Mouse (Mus musculus): ENCODE data around the gene Ap2s1. TPM values are rescaled to one million over a fixed set of nuclear protein-coding genes. Genes with fewer than 3 reads are reported as not detected.
A peak's percentile ranks its signal among the peaks of the same experiment; 100 is the strongest.
"Not testable (repeated sequence)": the region's sequence is repeated elsewhere in the genome, so short reads cannot be mapped to it uniquely, and the experiment has no call there.

The Ap2s1 gene
- polyA plus RNA-seq, 1 experiment from 2014 or later = 230 TPM

DNA sequence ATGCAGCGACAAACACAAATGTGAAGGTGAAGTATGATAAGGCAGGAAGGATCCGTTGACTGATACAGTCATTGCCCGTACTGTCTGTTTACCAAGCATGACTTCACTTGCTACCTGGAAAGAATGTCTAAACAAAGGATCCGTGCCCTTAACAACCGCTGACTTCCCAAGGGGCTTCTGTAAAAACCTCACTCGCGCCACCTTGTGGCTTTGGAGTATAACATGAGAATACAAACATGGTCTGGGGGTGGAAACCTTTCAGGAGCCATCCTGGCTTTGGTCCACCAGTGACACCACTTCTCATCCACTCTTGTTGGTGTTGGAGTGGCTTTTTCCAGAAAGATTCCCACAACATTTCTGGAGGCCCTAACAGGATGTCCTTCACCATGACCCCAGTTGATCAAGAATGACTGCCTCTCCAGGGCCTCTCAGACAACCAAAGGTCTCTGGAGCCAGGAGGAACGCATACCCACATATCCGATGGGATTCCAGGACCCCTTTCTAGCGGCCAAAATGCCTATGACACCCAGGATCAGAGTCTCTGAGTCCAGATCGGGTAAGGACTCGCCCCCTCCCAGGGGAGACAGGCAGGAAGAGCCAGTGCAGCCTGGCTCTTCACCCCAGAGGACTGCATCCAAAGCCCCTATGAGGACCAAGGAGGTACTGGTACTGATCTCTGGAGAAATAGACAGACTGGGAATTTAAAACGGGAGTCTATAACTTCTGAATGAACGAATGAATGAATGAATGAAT lies 9.4 kb upstream of the Ap2s1 start:
- Histone ChIP-seq H3K9me3 (replicated peaks) (no peaks in the 10 kb centered on the region), H3K27ac (no peak overlapping the region), H3K4me2 (peak overlapping the region; percentile 44), H3K4me1 (peaks cover 18% of the 10 kb centered on the region), H3K9ac (0 out of 2 replicates have a peak overlapping the region, but pooled peaks have one; percentile 13), H3K27me3 (replicated peaks) (peaks cover 4% of the 10 kb centered on the region; the same call in 1 of the 2 replicates), H3K4me3 (peak overlapping the region; percentile 6; the same call in 1 of the 2 replicates), H3K36me3 (no peaks in the 10 kb centered on the region)
- WGBS (ENCODE audit: insufficient replicate concordance) = 20% methylated on average over 14 of the region's 14 CpGs
- no peak for ATAC-seq

DNA sequence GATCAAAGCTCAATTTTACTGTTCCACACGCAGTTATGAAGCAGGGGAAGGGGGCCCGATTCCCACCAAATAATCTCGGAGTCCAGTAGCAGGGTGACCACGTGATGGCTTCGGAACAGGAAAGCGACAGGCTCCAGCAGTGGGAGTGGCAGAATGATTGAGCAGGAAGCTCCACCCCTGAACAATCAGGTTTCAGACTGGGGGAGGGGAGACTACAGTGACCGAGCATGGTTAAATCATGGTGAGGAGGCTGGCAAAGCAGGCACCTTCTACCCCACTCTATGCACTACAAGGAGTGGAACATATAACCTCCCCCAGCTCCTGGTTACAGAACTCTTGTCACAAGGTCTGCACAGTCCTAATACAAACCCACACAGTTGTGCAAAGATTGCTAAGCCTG lies 8.6 kb upstream of the Ap2s1 start:
- peak; percentile 46 for ATAC-seq
- not testable (repeated sequence) for H3K36me3 ChIP-seq; H3K27me3 ChIP-seq (replicated peaks); H3K9ac ChIP-seq; H3K9me3 ChIP-seq (replicated peaks); H3K27ac ChIP-seq
- WGBS (ENCODE audit: insufficient replicate concordance) = 0% methylated on average over 7 of the region's 7 CpGs
- peak overlapping the region; percentile 6; the same call in 1 of the 2 replicates for H3K4me3 ChIP-seq
- H3K4me2 ChIP-seq = peak overlapping the region; percentile 44
- peaks cover 18% of the 10 kb centered on the region for H3K4me1 ChIP-seq

DNA sequence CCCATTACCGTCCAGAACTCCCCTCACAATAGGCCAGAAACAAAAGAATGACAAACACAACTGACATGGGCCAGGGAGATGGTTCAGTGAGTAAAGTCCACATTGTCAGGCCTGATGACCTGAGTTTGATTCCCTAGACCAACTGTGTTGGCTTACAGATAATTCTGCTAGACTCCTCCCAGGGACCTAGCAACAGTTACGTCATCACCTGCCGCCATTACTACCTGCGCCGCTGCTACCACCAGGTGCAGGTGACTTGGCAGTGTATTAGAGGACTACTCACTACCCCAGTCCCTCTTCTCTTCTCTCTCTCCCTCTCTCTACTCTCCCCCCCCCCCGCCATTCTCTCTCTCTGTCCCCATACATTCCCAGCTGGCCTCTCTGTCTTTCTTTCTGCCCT lies 7.4 kb upstream of the Ap2s1 start:
- Histone ChIP-seq H3K27ac (no peak overlapping the region), H3K4me1 (peaks cover 18% of the 10 kb centered on the region), H3K9me3 (replicated peaks) (no peaks in the 10 kb centered on the region), H3K4me2 (no peak overlapping the region), H3K9ac (no peak overlapping the region), H3K27me3 (replicated peaks) (no peaks in the 10 kb centered on the region; the same call in 1 of the 2 replicates), H3K4me3 (no peak overlapping the region), H3K36me3 (no peaks in the 10 kb centered on the region)
- 84% methylated on average over 5 of the region's 6 CpGs for WGBS (ENCODE audit: insufficient replicate concordance)
- no peak for ATAC-seq

DNA sequence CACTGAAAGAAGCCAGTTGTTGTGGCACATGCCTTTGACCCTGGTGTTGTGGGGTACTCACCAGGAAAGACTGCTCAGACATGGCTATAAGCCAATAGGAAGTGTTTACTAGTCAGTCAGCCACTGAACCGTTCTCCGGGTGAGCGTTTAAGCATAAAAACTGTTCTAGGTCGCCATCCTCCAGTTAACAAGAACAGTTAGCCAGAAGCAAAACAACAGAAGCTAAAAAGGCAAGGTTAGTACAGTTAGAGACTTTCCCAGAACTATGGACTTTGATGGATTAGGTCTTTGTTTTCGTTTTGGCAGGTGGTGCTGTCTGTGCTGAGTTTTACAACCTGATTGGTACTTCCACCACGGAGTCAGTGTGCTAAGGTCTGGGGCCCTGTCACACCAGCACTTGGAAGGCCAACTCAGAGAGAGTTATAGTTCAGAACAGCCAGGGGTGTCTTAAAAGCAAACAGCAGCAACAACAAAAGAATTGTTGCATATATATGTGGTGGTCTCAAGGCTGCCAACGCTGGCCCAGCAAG lies 6.3 kb upstream of the Ap2s1 start:
- Histone ChIP-seq H3K9ac (no peak overlapping the region), H3K27ac (no peak overlapping the region), H3K4me1 (peaks cover 18% of the 10 kb centered on the region), H3K36me3 (no peaks in the 10 kb centered on the region), H3K4me2 (no peak overlapping the region), H3K4me3 (no peak overlapping the region), H3K9me3 (replicated peaks) (no peaks in the 10 kb centered on the region), H3K27me3 (replicated peaks) (no peaks in the 10 kb centered on the region; the same call in 1 of the 2 replicates)
- ATAC-seq = no peak
- 67% methylated on average over 7 of the region's 7 CpGs for WGBS (ENCODE audit: insufficient replicate concordance)

DNA sequence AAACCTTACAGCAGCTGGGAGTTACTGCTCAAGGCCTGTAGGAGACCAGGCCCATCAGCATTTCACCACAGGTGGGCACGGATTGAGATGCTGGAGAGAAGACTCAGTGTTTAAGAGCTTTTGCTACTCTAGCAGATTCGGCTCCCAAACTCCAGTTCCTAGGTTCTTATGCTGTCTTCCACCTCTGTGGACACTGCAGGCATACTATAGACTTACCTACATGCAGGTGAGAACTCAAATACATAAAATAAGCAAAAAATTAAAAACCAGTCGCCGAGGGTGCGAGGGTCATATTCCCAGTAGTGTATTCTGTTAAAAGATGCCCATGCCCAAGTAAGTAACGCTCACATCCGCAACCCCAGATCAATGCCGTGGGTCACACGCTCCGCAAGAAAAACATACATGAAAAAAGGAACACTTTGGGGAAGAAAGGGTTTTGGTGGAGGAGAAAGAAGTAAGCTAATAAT lies 571 bp upstream of the Ap2s1 start:
- Histone ChIP-seq H3K27me3 (replicated peaks) (no peaks in the 10 kb centered on the region), H3K4me2 (peak overlapping the region; percentile 82), H3K9ac (peak overlapping the region; percentile 55), H3K27ac (no peak overlapping the region), H3K4me3 (peak overlapping the region; percentile 83), H3K4me1 (peaks cover 32% of the 10 kb centered on the region), H3K36me3 (peaks cover 20% of the 10 kb centered on the region), H3K9me3 (replicated peaks) (no peaks in the 10 kb centered on the region)
- no peak for ATAC-seq
- WGBS (ENCODE audit: insufficient replicate concordance) = 34% methylated on average over 10 of the region's 10 CpGs

DNA sequence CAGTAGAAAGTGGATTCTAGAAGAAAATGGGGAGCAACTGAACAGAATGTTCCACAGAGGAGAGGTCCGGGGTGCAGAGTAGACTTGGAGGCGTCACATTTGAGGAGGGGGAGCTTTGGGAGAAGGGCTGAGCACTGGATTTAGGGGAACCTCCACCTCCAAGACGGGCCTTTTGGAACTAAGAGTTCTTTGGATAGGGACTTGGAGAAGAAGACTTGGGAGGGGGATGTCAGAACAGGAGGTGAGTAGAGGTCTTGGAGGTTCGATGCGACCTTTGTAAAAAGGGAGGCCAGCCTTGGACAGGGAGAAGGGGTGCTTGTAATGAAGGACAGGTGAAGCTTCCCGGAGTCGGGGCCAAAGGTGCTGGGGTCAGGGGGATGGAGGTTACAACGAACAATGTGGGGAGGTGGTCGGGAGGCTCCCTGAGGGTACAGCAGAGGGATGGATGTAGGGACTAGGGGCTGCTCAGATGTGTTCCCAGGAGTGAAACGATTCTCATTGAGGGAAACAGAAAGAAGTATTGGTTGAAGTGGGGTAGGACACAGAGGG lies 920 bp downstream of the Ap2s1 start:
- Histone ChIP-seq H3K27ac (peak overlapping the region; percentile 67), H3K4me2 (peak overlapping the region; percentile 82), H3K27me3 (replicated peaks) (no peaks in the 10 kb centered on the region), H3K4me3 (peak overlapping the region; percentile 83), H3K4me1 (peaks cover 32% of the 10 kb centered on the region), H3K36me3 (peaks cover 35% of the 10 kb centered on the region), H3K9ac (peak overlapping the region; percentile 89), H3K9me3 (replicated peaks) (no peaks in the 10 kb centered on the region)
- no peak for ATAC-seq
- WGBS (ENCODE audit: insufficient replicate concordance) = 33% methylated on average over 10 of the region's 10 CpGs

DNA sequence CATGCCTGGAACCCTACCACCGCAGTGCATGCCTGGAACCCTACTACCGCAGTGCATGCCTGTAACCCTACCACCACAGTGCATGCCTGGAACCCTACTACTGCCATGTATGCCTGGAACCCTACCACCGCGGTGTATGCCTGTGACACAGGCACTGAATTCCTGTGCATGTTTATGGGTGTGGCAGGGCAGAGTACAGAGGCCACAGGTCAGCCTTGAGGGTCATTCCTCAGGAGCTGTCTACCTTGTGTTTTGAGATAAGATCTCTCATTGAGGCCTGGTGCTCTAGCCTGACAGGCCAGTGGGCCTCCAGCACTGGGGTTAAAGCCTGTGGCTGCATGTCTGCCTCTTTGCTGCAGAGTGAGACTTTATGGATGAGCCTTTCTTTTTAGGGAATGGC lies 7.2 kb downstream of the Ap2s1 start:
- ATAC-seq = no peak
- H3K36me3 ChIP-seq = peaks cover 91% of the 10 kb centered on the region

DNA sequence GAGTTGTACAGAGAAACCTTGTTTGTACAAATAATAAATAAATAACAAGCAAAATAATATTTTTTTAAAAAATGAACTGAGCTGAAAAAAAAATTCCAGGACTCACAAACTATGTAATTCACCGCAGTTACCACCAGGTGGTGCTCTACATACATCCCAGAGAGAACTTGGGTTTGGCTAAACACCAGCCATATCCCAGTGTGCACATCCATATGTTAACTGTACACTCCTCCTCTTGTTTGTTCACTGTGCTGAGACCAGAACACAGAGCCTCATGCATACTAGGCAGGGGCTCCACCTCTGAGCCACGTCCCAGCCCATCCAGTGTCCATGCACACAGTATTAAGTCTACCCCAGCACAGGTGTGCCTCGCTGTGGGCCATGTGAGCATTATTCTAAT lies 7.9 kb downstream of the Ap2s1 start:
- no peaks in the 10 kb centered on the region for H3K27me3 ChIP-seq (replicated peaks)
- no peak overlapping the region for H3K27ac ChIP-seq
- H3K9me3 ChIP-seq (replicated peaks) = no peaks in the 10 kb centered on the region
- no peak overlapping the region for H3K9ac ChIP-seq
- 51% methylated on average over 3 of the region's 3 CpGs for WGBS (ENCODE audit: insufficient replicate concordance)
- H3K4me2 ChIP-seq = no peak overlapping the region
- H3K4me1 ChIP-seq = peaks cover 10% of the 10 kb centered on the region; the same call in 1 of the 2 replicates
- 0 out of 2 replicates have a peak, but pooled peaks have one; percentile 33 for ATAC-seq
- H3K4me3 ChIP-seq = no peak overlapping the region
- H3K36me3 ChIP-seq = peaks cover 85% of the 10 kb centered on the region

More for the DNA sequence above, 7.2 kb downstream of the Ap2s1 start:
- Histone ChIP-seq H3K27me3 (replicated peaks) (no peaks in the 10 kb centered on the region), H3K4me3 (no peak overlapping the region), H3K4me1 (peaks cover 14% of the 10 kb centered on the region; the same call in 1 of the 2 replicates), H3K27ac (no peak overlapping the region), H3K9me3 (replicated peaks) (no peaks in the 10 kb centered on the region), H3K4me2 (no peak overlapping the region), H3K9ac (no peak overlapping the region)
- WGBS (ENCODE audit: insufficient replicate concordance) = 91% methylated on average over 4 of the region's 4 CpGs

DNA sequence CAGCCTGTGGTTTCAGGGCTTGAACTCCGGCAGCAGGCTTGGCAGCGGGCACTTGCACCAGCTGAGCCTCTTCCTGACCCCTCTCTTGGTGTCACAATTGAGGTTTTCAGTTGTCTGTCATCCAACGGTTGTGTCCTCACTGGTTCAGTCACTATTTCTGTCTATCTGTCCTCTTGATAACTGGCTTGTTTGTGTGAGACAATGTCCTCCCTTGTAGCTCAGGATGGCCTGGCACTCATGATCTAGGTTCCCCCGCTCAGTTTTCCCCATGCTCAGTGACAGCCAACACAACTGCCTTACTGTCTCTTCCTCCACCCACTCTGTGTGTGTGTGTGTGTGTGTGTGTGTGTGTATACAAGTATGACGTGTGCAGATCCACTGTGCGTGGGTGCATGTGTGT lies 9.4 kb downstream of the Ap2s1 start:
- Histone ChIP-seq H3K4me2 (no peak overlapping the region), H3K9me3 (replicated peaks) (no peaks in the 10 kb centered on the region), H3K27ac (no peak overlapping the region), H3K4me1 (0 out of 2 replicates have a peak, but pooled peaks cover 5% of the 10 kb centered on the region), H3K4me3 (no peak overlapping the region), H3K27me3 (replicated peaks) (no peaks in the 10 kb centered on the region), H3K36me3 (peaks cover 71% of the 10 kb centered on the region), H3K9ac (no peak overlapping the region)
- ATAC-seq = no peak
- WGBS (ENCODE audit: insufficient replicate concordance) = 82% methylated on average over 6 of the region's 6 CpGs

DNA sequence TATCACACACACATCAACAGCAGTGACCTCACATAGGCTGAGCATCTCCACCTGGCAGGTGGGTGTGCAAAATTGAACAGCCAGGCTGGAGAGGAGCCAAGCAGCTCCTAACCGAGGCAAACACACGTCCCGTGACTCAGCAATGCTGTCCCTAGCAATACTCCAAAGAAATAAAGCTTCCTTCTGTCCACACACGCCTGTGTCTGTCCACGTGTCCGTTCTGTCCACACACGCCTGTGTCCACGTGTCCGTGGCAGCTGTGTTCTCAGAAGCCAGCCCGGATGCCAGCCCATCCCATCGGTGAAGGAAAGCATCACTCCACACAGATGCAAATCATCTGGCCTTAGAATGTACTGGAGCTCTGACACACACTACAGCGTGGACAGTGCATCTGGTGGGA lies 13.8 kb downstream of the Ap2s1 start:
- Histone ChIP-seq H3K9me3 (replicated peaks) (no peaks in the 10 kb centered on the region), H3K27ac (no peak overlapping the region), H3K27me3 (replicated peaks) (no peaks in the 10 kb centered on the region), H3K9ac (no peak overlapping the region), H3K4me3 (no peak overlapping the region), H3K36me3 (peaks cover 30% of the 10 kb centered on the region), H3K4me1 (peaks cover 14% of the 10 kb centered on the region), H3K4me2 (no peak overlapping the region)
- WGBS (ENCODE audit: insufficient replicate concordance) = 79% methylated on average over 12 of the region's 12 CpGs
- no peak for ATAC-seq

DNA sequence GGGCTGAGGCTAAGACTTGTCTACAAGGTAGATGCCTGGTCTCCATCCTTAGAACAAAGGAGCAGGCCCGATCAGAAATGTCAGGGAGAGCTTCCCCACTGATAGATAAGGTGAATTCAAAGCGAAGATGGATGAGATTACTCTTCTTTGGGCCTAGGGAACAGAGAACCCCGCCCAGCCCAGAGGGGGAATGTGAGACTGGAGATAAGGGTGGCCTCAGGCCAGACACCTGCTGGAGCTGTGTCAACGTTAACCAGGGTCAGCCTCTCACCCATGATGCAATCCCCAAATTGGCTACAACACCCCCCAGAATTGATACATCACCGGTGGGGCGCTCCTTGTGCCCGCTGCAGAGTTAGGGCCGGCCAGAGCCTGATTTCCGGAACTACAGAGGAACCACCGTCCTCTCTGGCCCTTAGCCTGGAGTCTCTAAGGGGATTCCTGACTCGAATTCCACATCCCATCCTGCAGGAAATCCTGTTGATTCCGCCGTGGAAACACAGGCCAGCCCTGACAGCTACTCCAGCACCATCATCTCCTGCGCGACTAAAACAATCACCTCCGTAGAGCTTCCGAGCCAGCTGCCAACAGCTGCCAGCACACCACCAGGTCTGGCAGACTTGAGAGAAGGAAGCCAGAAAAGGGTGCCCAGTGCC lies 17.3 kb downstream of the Ap2s1 start:
- no peak overlapping the region for H3K4me3 ChIP-seq
- 24% methylated on average over 17 of the region's 17 CpGs for WGBS (ENCODE audit: insufficient replicate concordance)
- H3K27ac ChIP-seq = no peak overlapping the region
- H3K4me2 ChIP-seq = peak overlapping the region; percentile 37
- H3K36me3 ChIP-seq = no peaks in the 10 kb centered on the region
- no peaks in the 10 kb centered on the region; the same call in 1 of the 2 replicates for H3K27me3 ChIP-seq (replicated peaks)
- ATAC-seq = peak; percentile 59
- no peaks in the 10 kb centered on the region for H3K9me3 ChIP-seq (replicated peaks)
- H3K9ac ChIP-seq = peak overlapping the region; percentile 2; the same call in 1 of the 2 replicates
- peaks cover 26% of the 10 kb centered on the region for H3K4me1 ChIP-seq
